Mouse (Mus musculus) CH12.LX (cell line): ENCODE results near the gene Sim2.

Source experiments
- CTCF ChIP-seq, 2 experiments: IDR thresholded peaks in 1 of 2; conservative IDR thresholded peaks in 1 of 2; 2 replicates each; pipeline ENCODE4 v1.5.1; 2011 to 2012; ENCODE audit warnings: low read depth in 2 of 2, low read length in 2 of 2, improper control_type of control experiment in 1 of 2, inconsistent platforms in 1 of 2, mild to moderate bottlenecking in 1 of 2, moderate library complexity in 1 of 2
- IRF4 ChIP-seq: IDR thresholded peaks from 2 replicates; pipeline ENCODE4 v1.6.1; 2014; ENCODE audit warnings: low read depth, mild to moderate bottlenecking, inconsistent platforms, low read length, improper control_type of control experiment
- UBTF ChIP-seq: IDR thresholded peaks from 2 replicates; pipeline ENCODE4 v1.6.1; 2012; ENCODE audit warnings: low read depth, mild to moderate bottlenecking, inconsistent platforms, low read length, improper control_type of control experiment, moderate library complexity

GRCm38 (mm10) chr16:94162000-94162399 lies 77.3 kb downstream of the Sim2 start:
- TF ChIP-seq UBTF (no peak), IRF4 (no peak), CTCF (conservative IDR thresholded peaks at IDR 0.05 in 1 of 2, IDR thresholded peaks at IDR 0.05 in 1 of 2; ENCODE audit: low read depth in 2 of 2, low read length in 2 of 2) (no peak)
